Mouse (Mus musculus): ENCODE measurements at regions not wholly inside any gene's neighbourhood (a gene's known extent, or its start where the extent isn't known, plus 50 kb on each side); places are given as distances from the start of the nearest gene placed in this dataset.

DNA sequence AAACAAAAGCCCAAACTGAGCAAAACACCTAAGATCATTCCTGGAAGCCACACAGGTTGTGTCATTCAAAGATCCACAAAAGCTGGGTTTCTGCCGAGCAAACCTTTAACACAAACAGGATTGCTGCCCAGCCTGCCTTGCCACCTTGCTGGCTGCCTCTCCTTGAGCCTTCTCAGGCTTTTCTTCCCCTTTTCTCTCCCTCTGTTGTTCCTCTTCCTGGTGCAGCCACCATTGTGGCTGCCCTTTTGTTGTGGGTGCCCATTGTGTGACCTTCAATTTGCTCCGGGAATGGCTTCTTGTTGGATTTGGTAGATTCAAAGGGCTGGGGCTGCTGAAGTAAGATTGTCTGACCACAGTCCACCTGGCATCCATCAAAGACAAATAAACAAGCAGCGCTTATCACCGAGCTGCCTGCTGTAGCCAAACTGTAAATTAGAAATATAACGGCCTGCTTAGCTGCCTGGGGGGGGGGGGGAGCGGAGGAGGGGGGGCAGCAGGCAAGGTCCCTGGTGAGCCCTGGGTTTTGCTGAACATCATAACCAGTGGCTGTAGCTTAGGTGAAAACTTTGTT is 169.8 kb downstream of the Kit start:
- no peak for TF ChIP-seq CTCF (IDR thresholded peaks at IDR 0.05; ENCODE audit: borderline replicate concordance, extremely low read depth, insufficient read depth, insufficient read length)
- TF ChIP-seq POLR2A (IDR thresholded peaks at IDR 0.05; ENCODE audit: borderline replicate concordance, extremely low read depth, insufficient read depth, insufficient read length, poor library complexity, severe bottlenecking): no peak

Measured in brain, embryonic 14.5 days (tissue).